Mouse (Mus musculus) G1E (cell line): Measurements from ENCODE around the gene Mrgprh.

ENCODE experiments used
- CTCF ChIP-seq: IDR thresholded peaks from 2 replicates; pipeline ENCODE4 v1.5.1; 2012; ENCODE audit warnings: low read depth, low read length, inconsistent platforms, mixed read lengths
- GATA1 ChIP-seq: IDR thresholded peaks from 2 replicates; pipeline ENCODE4 v1.6.1; 2012; ENCODE audit warnings: borderline replicate concordance, low read length, inconsistent platforms, mixed read lengths
- GATA2 ChIP-seq: IDR thresholded peaks from 2 replicates; pipeline ENCODE4 v1.6.1; 2012; ENCODE audit warnings: low read depth, low read length, inconsistent platforms, borderline replicate concordance
- POLR2AphosphoS5 ChIP-seq: IDR thresholded peaks from 2 replicates; pipeline ENCODE4 v1.6.1; 2012; ENCODE audit warnings: low read depth, low read length, inconsistent platforms; ENCODE audit not compliant: insufficient replicate concordance
- TAL1 ChIP-seq: conservative IDR thresholded peaks from 2 replicates; pipeline ENCODE4 v1.6.1; 2012; ENCODE audit warnings: low read depth, low read length, inconsistent platforms, mixed read lengths

GRCm38 (mm10) chr17:12886620-12887019 is 10.8 kb downstream of the Mrgprh start:
- TF ChIP-seq CTCF = no peak
- no peak for TF ChIP-seq GATA2
- TF ChIP-seq GATA1 = no peak
- no peak for TF ChIP-seq TAL1
- no peak for TF ChIP-seq POLR2AphosphoS5
